Mouse (Mus musculus): ENCODE measurements at regions not wholly inside any gene's neighbourhood (a gene's known extent, or its start where the extent isn't known, plus 50 kb on each side); places are given as distances from the start of the nearest gene placed in this dataset.

DNA sequence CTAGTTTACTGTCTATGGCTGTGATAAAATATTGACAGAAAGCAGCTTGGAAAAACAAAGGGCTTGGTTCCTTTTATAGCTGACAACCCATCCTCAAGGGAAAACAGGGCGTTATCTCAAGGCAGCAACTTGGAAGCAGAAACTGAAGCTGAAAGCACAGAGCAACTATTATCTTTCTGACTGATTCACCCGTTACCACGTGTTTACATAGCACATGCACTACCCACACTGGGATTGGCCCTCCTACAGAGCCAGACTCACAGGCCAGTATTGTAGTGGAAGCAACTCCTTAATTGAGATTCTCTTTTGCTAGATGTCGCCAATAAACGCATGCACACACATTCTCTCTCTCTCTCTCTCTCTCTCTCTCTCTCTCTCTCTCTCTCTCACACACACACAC is 465.5 kb downstream of the Pros1 start (continued):
- TF ChIP-seq USF1 (IDR thresholded peaks at IDR 0.05; ENCODE audit: low read depth, low read length): no peak

DNA sequence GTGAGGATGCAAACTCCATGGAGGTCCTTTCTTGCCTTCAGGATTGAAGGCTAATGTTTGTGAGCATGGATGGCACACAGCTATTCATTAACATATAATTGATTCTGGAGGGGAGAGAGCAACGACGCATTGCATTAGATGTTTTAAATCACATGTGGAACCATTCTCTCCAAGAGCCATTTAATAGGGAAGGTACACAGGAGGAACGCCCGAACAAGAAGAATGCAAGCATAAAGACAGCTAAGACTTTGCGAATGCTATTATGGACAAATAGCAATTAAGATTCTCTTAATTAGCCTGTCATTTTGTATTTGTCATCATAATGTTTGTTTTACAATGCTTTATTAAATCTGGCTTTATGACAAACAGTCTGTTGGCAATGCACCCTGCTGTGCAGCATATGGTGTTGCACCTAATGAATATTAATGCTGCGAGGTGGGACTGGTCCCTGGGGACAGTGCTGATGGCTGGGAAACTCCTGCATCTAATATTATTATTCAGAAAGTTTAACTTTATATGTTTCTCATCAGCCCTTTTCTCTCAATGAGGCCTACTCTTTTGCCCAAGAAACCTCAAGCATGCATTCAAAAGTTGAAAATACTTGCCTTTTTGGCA is 497.5 kb downstream of the Pros1 start:
- Histone ChIP-seq H3K79me2 (ENCODE audit: control insufficient read depth, insufficient read depth, low read length, poor library complexity) (no peaks in the 10 kb centered on the region), H3K4me1 (ENCODE audit: control insufficient read depth in 1 of 2, insufficient read depth in 2 of 2, low read length in 2 of 2) (no peaks in the 10 kb centered on the region), H3K9ac (ENCODE audit: control insufficient read depth, low read depth, low read length, poor library complexity, severe bottlenecking) (no peak overlapping the region), H3K36me3 (ENCODE audit: control insufficient read depth in 1 of 2, insufficient read depth in 2 of 2, low read length in 2 of 2) (no peaks in the 10 kb centered on the region), H3K9me3 (replicated peaks; ENCODE audit: insufficient read depth, low read length) (no peaks in the 10 kb centered on the region), H3K27ac (ENCODE audit: control insufficient read depth, low read depth, low read length) (no peak overlapping the region), H3K27me3 (ENCODE audit: control insufficient read depth in 1 of 2, insufficient read depth in 2 of 2, low read length in 2 of 2) (no peaks in the 10 kb centered on the region), H3K4me3 (ENCODE audit: control insufficient read depth in 1 of 2, insufficient read depth in 1 of 2, low read depth in 2 of 2, low read length in 2 of 2) (no peak overlapping the region)
- no peak for TF ChIP-seq NRF1 (IDR thresholded peaks at IDR 0.05; ENCODE audit: insufficient read depth, low read depth, low read length, poor library complexity, severe bottlenecking)
- TF ChIP-seq SIN3A (IDR thresholded peaks at IDR 0.05; ENCODE audit: low read length): no peak
- no peak for TF ChIP-seq ZNF384 (IDR thresholded peaks at IDR 0.05; ENCODE audit: low read depth, low read length)
- no peak for TF ChIP-seq TCF12 (IDR thresholded peaks at IDR 0.05; ENCODE audit: low read depth, low read length)
- no peak for TF ChIP-seq ETS1 (IDR thresholded peaks at IDR 0.05; ENCODE audit: low read depth, low read length)
- TF ChIP-seq ELF1 (IDR thresholded peaks at IDR 0.05; ENCODE audit: low read depth, low read length): no peak
- TF ChIP-seq MAZ (IDR thresholded peaks at IDR 0.05; ENCODE audit: low read depth, low read length): no peak
- no peak for TF ChIP-seq GABPA (IDR thresholded peaks at IDR 0.05; ENCODE audit: low read depth, low read length)
- no peak for TF ChIP-seq UBTF (IDR thresholded peaks at IDR 0.05; ENCODE audit: borderline replicate concordance, insufficient read depth, low read depth, low read length)
- TF ChIP-seq POLR2A (IDR thresholded peaks at IDR 0.05; ENCODE audit: control insufficient read depth in 1 of 2, insufficient read depth in 1 of 2, low read depth in 1 of 2, low read length in 2 of 2, poor library complexity in 1 of 2): no peak
- TF ChIP-seq ZKSCAN1 (IDR thresholded peaks at IDR 0.05; ENCODE audit: low read depth, low read length): no peak
- no peak for TF ChIP-seq CHD2 (IDR thresholded peaks at IDR 0.05; ENCODE audit: low read length)
- TF ChIP-seq POLR2AphosphoS5 (IDR thresholded peaks at IDR 0.05; ENCODE audit: borderline replicate concordance, low read depth, low read length): no peak
- TF ChIP-seq RCOR1 (IDR thresholded peaks at IDR 0.05; ENCODE audit: low read depth, low read length): no peak
- no peak for TF ChIP-seq CHD1 (IDR thresholded peaks at IDR 0.05; ENCODE audit: low read depth, low read length)
- TF ChIP-seq MYB (IDR thresholded peaks at IDR 0.05; ENCODE audit: low read depth, low read length): no peak
- no peak for DNase-seq (ENCODE audit: low read depth, low spot score)

DNA sequence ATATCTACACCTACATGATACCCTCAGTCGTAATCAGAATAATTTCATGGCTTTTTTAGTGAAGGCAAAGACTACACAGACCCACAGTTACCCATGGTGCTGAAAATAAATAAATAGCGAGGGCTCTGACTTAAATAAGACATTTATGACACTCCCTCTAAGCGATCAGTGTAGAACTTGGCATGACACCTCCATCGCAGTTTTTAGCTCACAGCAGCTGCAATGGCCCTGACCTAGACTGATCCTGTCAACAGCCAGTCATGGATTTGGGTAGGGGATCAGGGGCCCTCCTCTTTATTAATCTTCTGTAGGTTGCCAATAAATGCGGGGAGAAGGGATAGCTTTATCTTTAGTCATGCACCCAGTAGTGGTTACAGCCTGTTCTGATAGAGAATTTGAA is 494.1 kb downstream of the Epha3 start:
- no peak overlapping the region for H3K9ac ChIP-seq (ENCODE audit: control insufficient read depth, low read depth, low read length, poor library complexity, severe bottlenecking)
- H3K4me3 ChIP-seq (ENCODE audit: control insufficient read depth in 1 of 2, insufficient read depth in 1 of 2, low read depth in 2 of 2, low read length in 2 of 2): no peak overlapping the region
- TF ChIP-seq SMC3 (IDR thresholded peaks at IDR 0.05; ENCODE audit: low read depth, low read length) (no peak), RCOR1 (IDR thresholded peaks at IDR 0.05; ENCODE audit: low read depth, low read length) (no peak), SIN3A (IDR thresholded peaks at IDR 0.05; ENCODE audit: low read length) (no peak), TAL1 (IDR thresholded peaks at IDR 0.05; ENCODE audit: low read length) (no peak), MAZ (IDR thresholded peaks at IDR 0.05; ENCODE audit: low read depth, low read length) (no peak), E2F4 (IDR thresholded peaks at IDR 0.05; ENCODE audit: borderline replicate concordance, low read depth, low read length) (no peak), USF2 (IDR thresholded peaks at IDR 0.05; ENCODE audit: borderline replicate concordance in 1 of 2, insufficient read depth in 1 of 2, low read depth in 1 of 2, low read length in 2 of 2) (no peak), MAX (IDR thresholded peaks at IDR 0.05; ENCODE audit: low read length) (no peak), MYC (IDR thresholded peaks at IDR 0.05; ENCODE audit: low read depth, low read length) (no peak), RAD21 (IDR thresholded peaks at IDR 0.05; ENCODE audit: low read depth, low read length) (no peak), ZKSCAN1 (IDR thresholded peaks at IDR 0.05; ENCODE audit: low read depth, low read length) (no peak), ELF1 (IDR thresholded peaks at IDR 0.05; ENCODE audit: low read depth, low read length) (no peak), CTCF (IDR thresholded peaks at IDR 0.05 in 2 of 3, conservative IDR thresholded peaks at IDR 0.05 in 1 of 3; ENCODE audit: control insufficient read depth in 1 of 3, insufficient read depth in 1 of 3, low read depth in 2 of 3, low read length in 3 of 3, poor library complexity in 1 of 3, severe bottlenecking in 1 of 3) (no peak), UBTF (IDR thresholded peaks at IDR 0.05; ENCODE audit: borderline replicate concordance, insufficient read depth, low read depth, low read length) (no peak), MEF2A (IDR thresholded peaks at IDR 0.05; ENCODE audit: extremely low read depth, insufficient replicate concordance, low read depth, low read length, poor library complexity, severe bottlenecking) (no peak), MAFK (IDR thresholded peaks at IDR 0.05; ENCODE audit: borderline replicate concordance, low read depth, low read length) (no peak), KAT2A (conservative IDR thresholded peaks at IDR 0.05; ENCODE audit: low read depth, low read length) (no peak)
- no peaks in the 10 kb centered on the region for H3K79me2 ChIP-seq (ENCODE audit: control insufficient read depth, insufficient read depth, low read length, poor library complexity)
- DNase-seq (ENCODE audit: low read depth, low spot score): no peak
- H3K9me3 ChIP-seq (replicated peaks; ENCODE audit: insufficient read depth, low read length): no peaks in the 10 kb centered on the region
- H3K36me3 ChIP-seq (ENCODE audit: control insufficient read depth in 1 of 2, insufficient read depth in 2 of 2, low read length in 2 of 2): no peaks in the 10 kb centered on the region
- H3K27me3 ChIP-seq (ENCODE audit: control insufficient read depth in 1 of 2, insufficient read depth in 2 of 2, low read length in 2 of 2): no peaks in the 10 kb centered on the region
- no peak overlapping the region for H3K27ac ChIP-seq (ENCODE audit: control insufficient read depth, low read depth, low read length)
- H3K4me1 ChIP-seq (ENCODE audit: control insufficient read depth in 1 of 2, insufficient read depth in 2 of 2, low read length in 2 of 2): no peaks in the 10 kb centered on the region

Measured in MEL (cell line).